Mouse (Mus musculus) lung, embryonic 14.5 days (tissue): ENCODE measurements around the gene Obp1b. TPM values are rescaled to one million over a fixed set of nuclear protein-coding genes. Genes with fewer than 3 reads are reported as not detected.
"Not testable (repeated sequence)": the region's sequence is repeated elsewhere in the genome, so short reads cannot be mapped to it uniquely, and the experiment has no call there.

ENCODE experiments used
- ATAC-seq: fragments of 200-750 bp; cut with Nextera tagmentation; 2 replicates; pipeline ENCODE4 v1.8.0; 2017; ENCODE audit warnings: mild to moderate bottlenecking, moderate TSS enrichment, moderate library complexity; ENCODE audit not compliant: insufficient read depth
- DNase-seq: peaks from one replicate; pipeline ENCODE4 v3.0.0-alpha.2; 2015
- H3K27ac ChIP-seq: fragments of 300-500 bp; sonication (generic); 2 replicates; pipeline ENCODE4 v1.5.1; 2014; ENCODE audit warnings: low read depth, mild to moderate bottlenecking, moderate library complexity
- H3K27me3 ChIP-seq: fragments of 300-500 bp; sonication (generic); 2 replicates; pipeline ENCODE4 v1.6.1; 2014; ENCODE audit warnings: low read length, control low read depth; ENCODE audit not compliant: insufficient read depth
- H3K36me3 ChIP-seq: fragments of 300-500 bp; sonication (generic); 2 replicates; pipeline ENCODE4 v1.6.1; 2014; ENCODE audit warnings: control low read depth; ENCODE audit not compliant: insufficient read depth
- H3K4me1 ChIP-seq: fragments of 300-500 bp; sonication (generic); 2 replicates; pipeline ENCODE4 v1.6.1; 2014; ENCODE audit warnings: antibody characterized with exemption, control low read depth; ENCODE audit not compliant: insufficient read depth
- H3K4me2 ChIP-seq: fragments of 300-500 bp; sonication (generic); 2 replicates; pipeline ENCODE4 v1.6.1; 2014; ENCODE audit warnings: mild to moderate bottlenecking
- H3K4me3 ChIP-seq: fragments of 300-500 bp; sonication (generic); 2 replicates; pipeline ENCODE4 v1.5.1; 2014; ENCODE audit warnings: low read depth, low read length
- H3K9ac ChIP-seq: fragments of 300-500 bp; sonication (generic); 2 replicates; pipeline ENCODE4 v1.6.1; 2014
- H3K9me3 ChIP-seq: fragments of 300-500 bp; sonication (generic); 2 replicates; pipeline ENCODE4 v1.6.1; 2016; ENCODE audit warnings: low read depth, low read length, control low read depth
- CTCF ChIP-seq: IDR thresholded peaks from 2 replicates; pipeline ENCODE4 v1.5.1; 2016; ENCODE audit warnings: antibody characterized with exemption, low read depth
- WGBS: fragments of 180-500 bp; shearing (Covaris S2); extraction: QIAGEN DNeasy Blood & Tissue Kit; methylation state at CpG from one replicate; pipeline ENCODE4 v1.1.7; 2014; 5-methylcytosine and 5-hydroxymethylcytosine counted together
- polyA plus RNA-seq: library from polyadenylated mRNA; unstranded; fragments of >200 nt; fragmentation: Nextera tagmentation; extraction: Ambion mirVana; gene quantifications from 2 replicates; pipeline ENCODE4 v1.2.1, GENCODE M21; 2014

The Obp1b gene
- not detected in 2 replicates for polyA plus RNA-seq

GRCm38 (mm10) chrX:78186477-78186876, at the start of gene Obp1b:
Obp1b (plus strand) TSS chrX:78186777.
- H3K27me3 ChIP-seq, H3K4me1 ChIP-seq, H3K36me3 ChIP-seq, DNase-seq, H3K9ac ChIP-seq, H3K4me2 ChIP-seq, H3K27ac ChIP-seq, ATAC-seq, H3K9me3 ChIP-seq, H3K4me3 ChIP-seq: not testable (repeated sequence)
- WGBS, result no CpG with 5 or more reads among the region's 3 CpGs

DNA sequence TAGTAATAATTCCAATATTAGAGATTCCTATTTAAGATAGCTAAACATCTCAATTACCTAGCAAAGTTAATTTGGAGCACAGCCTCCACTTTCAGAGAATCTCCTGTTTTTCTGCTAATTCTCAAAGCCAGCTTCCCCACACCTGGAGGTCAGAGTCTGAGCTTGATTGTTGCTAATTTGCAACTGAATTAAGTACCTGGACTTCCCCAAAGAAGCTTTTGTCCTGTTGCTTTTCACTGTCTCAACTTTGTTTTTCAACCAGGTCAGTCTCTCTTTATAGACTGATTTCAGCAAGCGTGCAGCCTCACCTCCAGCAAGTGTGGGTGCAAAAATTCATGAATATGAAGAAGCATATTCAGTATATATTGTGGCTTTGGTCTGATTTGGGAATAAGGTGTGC, 15.6 kb downstream of the Obp1b start:
- H3K27me3 ChIP-seq, H3K4me1 ChIP-seq, H3K4me3 ChIP-seq, H3K27ac ChIP-seq, H3K9me3 ChIP-seq, DNase-seq, ATAC-seq, H3K4me2 ChIP-seq, H3K36me3 ChIP-seq, H3K9ac ChIP-seq: not testable (repeated sequence)
- WGBS, result 50% methylated on average over 1 of the region's 1 CpGs

- WGBS, result 81% methylated on average over 5 of the region's 5 CpGs
These were observed 16.3 kb downstream of the Obp1b start for GRCm38 (mm10) chrX:78202829-78203228.

More at GRCm38 (mm10) chrX:78202829-78203228, 16.3 kb downstream of the Obp1b start:
- DNase-seq (no peak), ATAC-seq (no peak)
- no peaks in the 10 kb centered on the region for H3K4me1 ChIP-seq
- no peaks in the 10 kb centered on the region for H3K9me3 ChIP-seq
- H3K27me3 ChIP-seq, result no peaks in the 10 kb centered on the region
- no peaks in the 10 kb centered on the region for H3K36me3 ChIP-seq
- H3K4me3 ChIP-seq, result no peak overlapping the region
- no peak overlapping the region for H3K9ac ChIP-seq
- H3K4me2 ChIP-seq, result no peak overlapping the region
- H3K27ac ChIP-seq, result no peak overlapping the region
- no peak for TF ChIP-seq CTCF

Other genes starting within 250 kb of the Obp1b start
- not detected in 2 replicates for gene Obp1a, start 95.4 kb upstream of the Obp1b start, polyA plus RNA-seq
- gene Gm5938, start 61.3 kb upstream of the Obp1b start, polyA plus RNA-seq, result not detected in 2 replicates
- not detected in 2 replicates for gene Gm14743, start 59.1 kb downstream of the Obp1b start, polyA plus RNA-seq
- gene 4930480E11Rik, start 182.9 kb downstream of the Obp1b start, polyA plus RNA-seq, result not detected in 2 replicates